Mouse (Mus musculus) heart, embryonic 14.5 days (tissue): ENCODE measurements at regions not wholly inside any gene's neighbourhood (a gene's known extent, or its start where the extent isn't known, plus 50 kb on each side); places are given as distances from the start of the nearest gene placed in this dataset.

Experiments
- ATAC-seq: fragments of 200-750 bp; cut with Nextera tagmentation; 2 replicates; pipeline ENCODE4 v1.8.0; 2017; ENCODE audit warnings: low read depth, moderate TSS enrichment; ENCODE audit not compliant: insufficient number of reproducible peaks, insufficient read depth, low FRiP score
- H3K27ac ChIP-seq, 2 experiments: fragments of 200-500 bp in 1 of 2; fragments of 300-500 bp in 1 of 2; sonication (generic) in 1 of 2; replicated peaks in 1 of 2; 2 replicates each; pipeline ENCODE4 v1.5.1; 2012 to 2014; ENCODE audit warnings: low read depth in 2 of 2, low read length in 2 of 2, control low read depth in 1 of 2, mild to moderate bottlenecking in 1 of 2, mixed read lengths in 1 of 2; ENCODE audit not compliant: control insufficient read depth in 1 of 2, insufficient read depth in 1 of 2
- H3K27me3 ChIP-seq: fragments of 300-500 bp; sonication (generic); 2 replicates; pipeline ENCODE4 v1.6.1; 2014; ENCODE audit warnings: mild to moderate bottlenecking, low read length, control low read depth; ENCODE audit not compliant: control insufficient read depth, insufficient read depth
- H3K36me3 ChIP-seq: fragments of 300-500 bp; sonication (generic); 2 replicates; pipeline ENCODE4 v1.6.1; 2014; ENCODE audit warnings: mild to moderate bottlenecking, control low read depth, low read length, mixed read lengths; ENCODE audit not compliant: control insufficient read depth, insufficient read depth
- H3K4me1 ChIP-seq, 2 experiments: fragments of 200-500 bp in 1 of 2; fragments of 300-500 bp in 1 of 2; sonication (generic) in 1 of 2; 2 replicates each; pipeline ENCODE4 v1.6.1; 2012 to 2014; ENCODE audit warnings: low read length in 2 of 2, control low read depth in 1 of 2, mixed read lengths in 1 of 2; ENCODE audit not compliant: control insufficient read depth in 2 of 2, insufficient read depth in 2 of 2
- H3K4me2 ChIP-seq: fragments of 300-500 bp; sonication (generic); 2 replicates; pipeline ENCODE4 v1.6.1; 2014; ENCODE audit warnings: mild to moderate bottlenecking, low read length
- H3K4me3 ChIP-seq, 2 experiments: fragments of 200-500 bp in 1 of 2; fragments of 300-500 bp in 1 of 2; sonication (generic) in 1 of 2; 2 replicates each; pipeline ENCODE4 v1.5.1; 2012 to 2014; ENCODE audit warnings: low read length in 2 of 2, mild to moderate bottlenecking in 2 of 2, control low read depth in 1 of 2, low read depth in 1 of 2, moderate library complexity in 1 of 2; ENCODE audit not compliant: control insufficient read depth in 1 of 2, insufficient read depth in 1 of 2
- H3K9ac ChIP-seq: fragments of 300-500 bp; sonication (generic); 2 replicates; pipeline ENCODE4 v1.6.1; 2014; ENCODE audit warnings: mild to moderate bottlenecking, low read length
- H3K9me3 ChIP-seq: fragments of 300-500 bp; sonication (generic); 2 replicates; pipeline ENCODE4 v1.6.1; 2016; ENCODE audit warnings: low read length, control low read depth; ENCODE audit not compliant: control insufficient read depth
- WGBS: fragments of 180-500 bp; shearing (Covaris S2); extraction: QIAGEN DNeasy Blood & Tissue Kit; methylation state at CpG from one replicate; pipeline ENCODE4 v1.1.7; 2014; 5-methylcytosine and 5-hydroxymethylcytosine counted together

- Histone ChIP-seq H3K9ac (no peak overlapping the region), H3K27me3 (no peaks in the 10 kb centered on the region), H3K4me1 (no peaks in the 10 kb centered on the region; a peak in 1 of 4 replicates), H3K36me3 (no peaks in the 10 kb centered on the region), H3K4me3 (no peak overlapping the region), H3K9me3 (no peaks in the 10 kb centered on the region), H3K4me2 (no peak overlapping the region), H3K27ac (no peak overlapping the region)
- WGBS: 75% methylated on average over 2 of the region's 2 CpGs
- ATAC-seq: no peak
Observed at GRCm38 (mm10) chr13:63699624-63700023, 115.4 kb upstream of the Ercc6l2 start.

GRCm38 (mm10) chr13:63700747-63701146 lies 114.3 kb upstream of the Ercc6l2 start:
- Histone ChIP-seq H3K4me3 (no peak overlapping the region), H3K9me3 (no peaks in the 10 kb centered on the region), H3K36me3 (no peaks in the 10 kb centered on the region), H3K9ac (no peak overlapping the region), H3K4me2 (no peak overlapping the region), H3K4me1 (no peaks in the 10 kb centered on the region), H3K27ac (no peak overlapping the region), H3K27me3 (no peaks in the 10 kb centered on the region)
- ATAC-seq: no peak
- WGBS: 71% methylated on average over 3 of the region's 3 CpGs

- H3K4me3 ChIP-seq: no peak overlapping the region
- no peaks in the 10 kb centered on the region for H3K9me3 ChIP-seq
- ATAC-seq: no peak
- H3K27ac ChIP-seq: no peak overlapping the region
- H3K27me3 ChIP-seq: no peaks in the 10 kb centered on the region
- H3K4me2 ChIP-seq: no peak overlapping the region
- H3K36me3 ChIP-seq: no peaks in the 10 kb centered on the region
- no peaks in the 10 kb centered on the region for H3K4me1 ChIP-seq
- WGBS: 50% methylated on average over 9 of the region's 9 CpGs
- no peak overlapping the region for H3K9ac ChIP-seq
Observed at GRCm38 (mm10) chr13:63701199-63702175, 113.6 kb upstream of the Ercc6l2 start.

GRCm38 (mm10) chr13:63708567-63708966 lies 106.5 kb upstream of the Ercc6l2 start:
- no peak for ATAC-seq
- 84% methylated on average over 2 of the region's 2 CpGs for WGBS

GRCm38 (mm10) chr13:63713137-63713536 lies 101.9 kb upstream of the Ercc6l2 start:
- peaks cover 5% of the 10 kb centered on the region; the same call in 1 of the 2 replicates for H3K9me3 ChIP-seq
- H3K27me3 ChIP-seq: no peaks in the 10 kb centered on the region
- no peak overlapping the region for H3K9ac ChIP-seq
- H3K27ac ChIP-seq: no peak overlapping the region
- WGBS: 86% methylated on average over 3 of the region's 3 CpGs
- no peaks in the 10 kb centered on the region for H3K36me3 ChIP-seq
- ATAC-seq: no peak
- no peaks in the 10 kb centered on the region for H3K4me1 ChIP-seq
- no peak overlapping the region for H3K4me2 ChIP-seq
- H3K4me3 ChIP-seq: no peak overlapping the region

More at GRCm38 (mm10) chr13:63708567-63708966, 106.5 kb upstream of the Ercc6l2 start:
- H3K4me3 ChIP-seq: no peak overlapping the region
- no peaks in the 10 kb centered on the region for H3K27me3 ChIP-seq
- no peak overlapping the region for H3K9ac ChIP-seq
- no peak overlapping the region for H3K4me2 ChIP-seq
- H3K9me3 ChIP-seq: peaks cover 5% of the 10 kb centered on the region; the same call in 1 of the 2 replicates
- no peaks in the 10 kb centered on the region for H3K4me1 ChIP-seq
- H3K36me3 ChIP-seq: no peaks in the 10 kb centered on the region
- H3K27ac ChIP-seq: no peak overlapping the region

- Histone ChIP-seq H3K4me3 (no peak overlapping the region), H3K9me3 (peaks cover 5% of the 10 kb centered on the region; the same call in 1 of the 2 replicates), H3K4me2 (no peak overlapping the region), H3K36me3 (no peaks in the 10 kb centered on the region), H3K27ac (no peak overlapping the region), H3K9ac (no peak overlapping the region), H3K27me3 (no peaks in the 10 kb centered on the region), H3K4me1 (peaks cover 9 to 12% of the 10 kb centered on the region in 2 experiments)
- WGBS: 75% methylated on average over 1 of the region's 1 CpGs
- no peak for ATAC-seq
Observed at GRCm38 (mm10) chr13:63716498-63716897, 98.5 kb upstream of the Ercc6l2 start.

- WGBS: 76% methylated on average over 3 of the region's 3 CpGs
- Histone ChIP-seq H3K27ac (no peak overlapping the region), H3K9ac (no peak overlapping the region), H3K4me2 (no peak overlapping the region), H3K9me3 (peaks cover 5% of the 10 kb centered on the region; the same call in 1 of the 2 replicates), H3K4me1 (peaks cover 9 to 12% of the 10 kb centered on the region in 2 experiments), H3K36me3 (no peaks in the 10 kb centered on the region), H3K4me3 (no peak overlapping the region), H3K27me3 (no peaks in the 10 kb centered on the region)
- ATAC-seq: no peak
Observed at GRCm38 (mm10) chr13:63717249-63717648, 97.8 kb upstream of the Ercc6l2 start.
